Mouse (Mus musculus) liver, postnatal 0 days (tissue): Measurements from ENCODE around the gene Evi5. TPM values are rescaled to one million over a fixed set of nuclear protein-coding genes. Genes with fewer than 3 reads are reported as not detected.

Experiments used
- ATAC-seq: fragments of 200-750 bp; cut with Nextera tagmentation; 2 replicates; pipeline ENCODE4 v1.8.0; 2017; ENCODE audit warnings: mild to moderate bottlenecking, moderate library complexity
- DNase-seq: peaks from one replicate; pipeline ENCODE4 v3.0.0-alpha.2; 2016
- H3K27ac ChIP-seq: fragments of 300-500 bp; sonication (generic); 2 replicates; pipeline ENCODE4 v1.5.1; 2014; ENCODE audit warnings: antibody characterized with exemption, moderate library complexity, mild to moderate bottlenecking, low read depth
- H3K27me3 ChIP-seq: fragments of 300-500 bp; sonication (generic); 2 replicates; pipeline ENCODE4 v1.6.1; 2014; ENCODE audit warnings: low read length, control low read depth, mixed read lengths; ENCODE audit not compliant: insufficient read depth
- H3K36me3 ChIP-seq: fragments of 300-500 bp; sonication (generic); replicated peaks from 2 replicates; pipeline ENCODE4 v1.6.1; 2014; ENCODE audit warnings: mild to moderate bottlenecking, control low read depth, low read length, moderate library complexity, mixed read lengths; ENCODE audit not compliant: insufficient read depth
- H3K4me1 ChIP-seq: fragments of 300-500 bp; sonication (generic); 2 replicates; pipeline ENCODE4 v1.6.1; 2014; ENCODE audit warnings: antibody characterized with exemption, mild to moderate bottlenecking, control low read depth; ENCODE audit not compliant: insufficient read depth
- H3K4me2 ChIP-seq: fragments of 300-500 bp; sonication (generic); 2 replicates; pipeline ENCODE4 v1.6.1; 2014; ENCODE audit warnings: low read depth, mild to moderate bottlenecking, low read length, moderate library complexity, mixed read lengths
- H3K4me3 ChIP-seq: fragments of 300-500 bp; sonication (generic); 2 replicates; pipeline ENCODE4 v1.5.1; 2014; ENCODE audit warnings: low read depth, low read length
- H3K9ac ChIP-seq: fragments of 300-500 bp; sonication (generic); replicated peaks from 2 replicates; pipeline ENCODE4 v1.6.1; 2014; ENCODE audit warnings: mild to moderate bottlenecking, moderate library complexity
- H3K9me3 ChIP-seq: fragments of 300-500 bp; sonication (generic); 2 replicates; pipeline ENCODE4 v1.6.1; 2016; ENCODE audit warnings: mild to moderate bottlenecking, control low read depth, low read length, mixed read lengths
- CTCF ChIP-seq: sonication (generic); IDR thresholded peaks from 2 replicates; pipeline ENCODE4 v1.5.1; 2016; ENCODE audit warnings: antibody characterized with exemption, low read depth
- EP300 ChIP-seq: IDR thresholded peaks from 2 replicates; pipeline ENCODE4 v1.6.1; 2016; ENCODE audit warnings: antibody characterized with exemption, low read depth, mild to moderate bottlenecking
- WGBS: fragments of 180-500 bp; shearing (Covaris S2); extraction: QIAGEN DNeasy Blood & Tissue Kit; methylation state at CpG from one replicate; pipeline ENCODE4 v1.1.7; 2014; ENCODE audit not compliant: insufficient replicate concordance; 5-methylcytosine and 5-hydroxymethylcytosine counted together
- polyA plus RNA-seq: library from polyadenylated mRNA; unstranded; fragments of >200 nt; fragmentation: Nextera tagmentation; extraction: Ambion mirVana; gene quantifications from 2 replicates; pipeline ENCODE4 v1.2.1, GENCODE M21; 2015

Evi5 gene
- polyA plus RNA-seq, 1 experiment from 2014 or later: 68.4 TPM

GRCm38 (mm10) chr5:107798290-107798689 lies 76.6 kb downstream of the Evi5 start:
- H3K4me3 ChIP-seq: no peak overlapping the region
- H3K27me3 ChIP-seq: no peaks in the 10 kb centered on the region
- TF ChIP-seq EP300 (no peak), CTCF (no peak)
- no peak overlapping the region for H3K9ac ChIP-seq
- H3K36me3 ChIP-seq: peaks cover 51% of the 10 kb centered on the region
- H3K4me2 ChIP-seq: no peak overlapping the region
- WGBS: 94% methylated on average over 6 of the region's 6 CpGs
- H3K27ac ChIP-seq: no peak overlapping the region
- ATAC-seq: no peak
- H3K9me3 ChIP-seq: no peaks in the 10 kb centered on the region
- DNase-seq: no peak
- no peaks in the 10 kb centered on the region for H3K4me1 ChIP-seq

DNA sequence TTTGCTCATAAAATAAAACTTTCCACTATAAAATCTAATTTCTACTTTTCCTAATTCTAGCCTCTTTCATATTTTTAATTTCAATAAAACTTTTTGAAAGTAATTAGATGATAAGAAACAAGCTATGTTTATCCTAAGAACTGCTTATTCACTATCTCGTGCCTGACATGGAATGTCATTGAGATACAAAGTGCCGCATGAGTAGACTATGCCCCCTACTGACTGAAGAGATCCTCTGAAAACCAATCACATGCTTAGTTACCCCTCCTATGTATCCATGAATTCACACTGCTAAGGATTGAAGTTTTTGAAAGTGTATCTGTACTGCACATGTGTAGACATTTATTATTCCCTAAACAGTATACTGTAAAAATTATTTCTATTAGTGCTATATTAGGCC lies 81.0 kb downstream of the Evi5 start:
- Histone ChIP-seq H3K27ac (no peak overlapping the region), H3K4me1 (no peaks in the 10 kb centered on the region), H3K9me3 (no peaks in the 10 kb centered on the region), H3K27me3 (no peaks in the 10 kb centered on the region), H3K9ac (no peak overlapping the region), H3K36me3 (peaks cover 54% of the 10 kb centered on the region), H3K4me3 (no peak overlapping the region), H3K4me2 (no peak overlapping the region)
- DNase-seq: no peak
- WGBS: 36% methylated on average over 2 of the region's 2 CpGs
- TF ChIP-seq CTCF (peak; percentile 65), EP300 (no peak)
- no peak for ATAC-seq

GRCm38 (mm10) chr5:107793258-107793657 lies 81.6 kb downstream of the Evi5 start:
- WGBS: 53% methylated on average over 3 of the region's 3 CpGs

DNA sequence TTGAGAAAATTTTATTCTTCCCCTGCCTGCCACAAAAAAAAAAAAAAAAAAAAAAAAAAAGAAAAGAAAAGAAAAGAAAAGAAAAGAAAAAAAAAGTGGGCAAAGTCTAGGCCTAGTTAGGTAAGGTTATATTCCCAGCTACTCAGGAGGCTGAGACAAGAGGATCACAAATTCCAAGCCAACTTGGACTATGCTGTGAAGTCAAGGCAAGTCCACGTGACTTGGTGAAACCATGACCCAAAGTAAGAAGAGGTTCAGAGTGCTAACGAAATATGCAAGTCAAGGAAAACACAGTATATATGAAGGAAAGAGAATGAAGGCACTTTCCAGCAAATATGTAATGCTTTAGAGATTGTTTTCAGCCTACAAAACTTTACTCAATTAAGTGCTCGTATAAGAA lies 82.4 kb downstream of the Evi5 start:
- no peak overlapping the region for H3K9ac ChIP-seq
- 87% methylated on average over 3 of the region's 3 CpGs for WGBS

More at GRCm38 (mm10) chr5:107793258-107793657, 81.6 kb downstream of the Evi5 start:
- no peaks in the 10 kb centered on the region for H3K9me3 ChIP-seq
- H3K9ac ChIP-seq: no peak overlapping the region
- ATAC-seq (0 out of 2 replicates have a peak, but pooled peaks have one; percentile 36), DNase-seq (no peak)
- H3K4me3 ChIP-seq: no peak overlapping the region
- no peaks in the 10 kb centered on the region for H3K4me1 ChIP-seq
- H3K27ac ChIP-seq: no peak overlapping the region
- peaks cover 48% of the 10 kb centered on the region for H3K36me3 ChIP-seq
- H3K4me2 ChIP-seq: no peak overlapping the region
- no peaks in the 10 kb centered on the region for H3K27me3 ChIP-seq
- TF ChIP-seq CTCF (no peak), EP300 (no peak)

GRCm38 (mm10) chr5:107791966-107792365 lies 82.9 kb downstream of the Evi5 start:
- TF ChIP-seq CTCF (no peak), EP300 (peak; percentile 32; the same call in 1 of the 2 replicates)
- peaks cover 49% of the 10 kb centered on the region for H3K36me3 ChIP-seq

More for the DNA sequence above, 82.4 kb downstream of the Evi5 start:
- H3K27me3 ChIP-seq: no peaks in the 10 kb centered on the region
- DNase-seq: no peak
- H3K27ac ChIP-seq: no peak overlapping the region
- peaks cover 48% of the 10 kb centered on the region for H3K36me3 ChIP-seq
- no peaks in the 10 kb centered on the region for H3K9me3 ChIP-seq
- no peak overlapping the region for H3K4me3 ChIP-seq
- ATAC-seq: no peak
- no peaks in the 10 kb centered on the region for H3K4me1 ChIP-seq
- no peak for TF ChIP-seq CTCF
- no peak for TF ChIP-seq EP300
- no peak overlapping the region for H3K4me2 ChIP-seq

GRCm38 (mm10) chr5:107789492-107789891 lies 85.4 kb downstream of the Evi5 start:
- WGBS: 69% methylated on average over 5 of the region's 5 CpGs
- Histone ChIP-seq H3K27me3 (no peaks in the 10 kb centered on the region), H3K27ac (no peak overlapping the region), H3K4me2 (no peak overlapping the region), H3K9me3 (no peaks in the 10 kb centered on the region), H3K9ac (no peak overlapping the region), H3K4me1 (no peaks in the 10 kb centered on the region), H3K4me3 (no peak overlapping the region), H3K36me3 (peaks cover 41% of the 10 kb centered on the region)
- TF ChIP-seq EP300: no peak
- TF ChIP-seq CTCF: peak; percentile 58
- DNase-seq (no peak), ATAC-seq (no peak)

More at GRCm38 (mm10) chr5:107791966-107792365, 82.9 kb downstream of the Evi5 start:
- no peak overlapping the region for H3K4me3 ChIP-seq
- H3K4me1 ChIP-seq: no peaks in the 10 kb centered on the region
- DNase-seq (no peak), ATAC-seq (peak; percentile 44)
- no peaks in the 10 kb centered on the region for H3K9me3 ChIP-seq
- H3K4me2 ChIP-seq: no peak overlapping the region
- WGBS: 56% methylated on average over 2 of the region's 2 CpGs
- no peaks in the 10 kb centered on the region for H3K27me3 ChIP-seq
- no peak overlapping the region for H3K27ac ChIP-seq
- no peak overlapping the region for H3K9ac ChIP-seq
